Mouse (Mus musculus) urinary bladder, postnatal 25 days (tissue): ENCODE measurements around the gene Fam180a.

ENCODE experiments used
- DNase-seq: peaks from one replicate; pipeline ENCODE4 v3.0.0; 2022; ENCODE audit warnings: low spot score

Fam180a gene

GRCm38 (mm10) chr6:35309406-35309805 lies 16.5 kb downstream of the Fam180a start:
- no peak for DNase-seq

GRCm38 (mm10) chr6:35308037-35308436 lies 17.9 kb downstream of the Fam180a start, which contains the start of gene Slc13a4:
Gene Slc13a4, minus strand, starts transcription at chr6:35308131.
- DNase-seq: no peak

GRCm38 (mm10) chr6:35307136-35307535 lies 18.8 kb downstream of the Fam180a start:
- DNase-seq: no peak

- no peak for DNase-seq
Observed at GRCm38 (mm10) chr6:35303355-35303900, 22.5 kb downstream of the Fam180a start.

- DNase-seq: no peak
Observed at GRCm38 (mm10) chr6:35302581-35302980, 23.4 kb downstream of the Fam180a start.

- DNase-seq: no peak
Observed at GRCm38 (mm10) chr6:35298323-35298722, 27.6 kb downstream of the Fam180a start.

GRCm38 (mm10) chr6:35297516-35298227 lies 28.3 kb downstream of the Fam180a start:
- DNase-seq: no peak

- DNase-seq: no peak
Observed at GRCm38 (mm10) chr6:35297001-35297400, 28.9 kb downstream of the Fam180a start.

- no peak for DNase-seq
Observed at GRCm38 (mm10) chr6:35294964-35295363, 31.0 kb downstream of the Fam180a start.

GRCm38 (mm10) chr6:35289676-35290075 lies 36.3 kb downstream of the Fam180a start:
- DNase-seq: no peak

- no peak for DNase-seq
Observed at GRCm38 (mm10) chr6:35288920-35289319, 37.0 kb downstream of the Fam180a start.

- peak; percentile 56 for DNase-seq
Observed at GRCm38 (mm10) chr6:35288114-35288761, 37.7 kb downstream of the Fam180a start.

GRCm38 (mm10) chr6:35279306-35279705 lies 46.6 kb downstream of the Fam180a start:
- DNase-seq: no peak

GRCm38 (mm10) chr6:35277903-35278587 lies 47.9 kb downstream of the Fam180a start:
- DNase-seq: no peak

- DNase-seq: no peak
Observed at GRCm38 (mm10) chr6:35273391-35274082, 52.4 kb downstream of the Fam180a start.

GRCm38 (mm10) chr6:35271868-35272765 lies 53.8 kb downstream of the Fam180a start:
- no peak for DNase-seq

- DNase-seq: no peak
Observed at GRCm38 (mm10) chr6:35271094-35271855, 54.7 kb downstream of the Fam180a start.

- DNase-seq: no peak
Observed at GRCm38 (mm10) chr6:35269643-35270042, 56.3 kb downstream of the Fam180a start.

GRCm38 (mm10) chr6:35268711-35269110 lies 57.2 kb downstream of the Fam180a start:
- no peak for DNase-seq

GRCm38 (mm10) chr6:35265580-35266278 lies 60.2 kb downstream of the Fam180a start:
- DNase-seq: no peak
